Mouse (Mus musculus) kidney, embryonic 14.5 days (tissue): Measurements from ENCODE around the gene Usp15. TPM values are rescaled to one million over a fixed set of nuclear protein-coding genes. Genes with fewer than 3 reads are reported as not detected.
"Not testable (repeated sequence)": the region's sequence is repeated elsewhere in the genome, so short reads cannot be mapped to it uniquely, and the experiment has no call there.

Experiments used
- ATAC-seq: fragments of 200-750 bp; cut with Nextera tagmentation; 2 replicates; pipeline ENCODE4 v1.8.0; 2017; ENCODE audit warnings: moderate number of reproducible peaks, mild to moderate bottlenecking, moderate TSS enrichment, moderate library complexity; ENCODE audit not compliant: low FRiP score, low TSS enrichment
- H3K27ac ChIP-seq: fragments of 300-500 bp; sonication (generic); 2 replicates; pipeline ENCODE4 v1.5.1; 2014; ENCODE audit warnings: low read depth, mild to moderate bottlenecking, low read length, moderate library complexity, mixed read lengths
- H3K27me3 ChIP-seq: fragments of 300-500 bp; sonication (generic); 2 replicates; pipeline ENCODE4 v1.6.1; 2014; ENCODE audit warnings: mild to moderate bottlenecking, low read length; ENCODE audit not compliant: control insufficient read depth, insufficient read depth
- H3K36me3 ChIP-seq: fragments of 300-500 bp; sonication (generic); 2 replicates; pipeline ENCODE4 v1.6.1; 2014; ENCODE audit warnings: low read length, mixed read lengths; ENCODE audit not compliant: control insufficient read depth, insufficient read depth
- H3K4me1 ChIP-seq: fragments of 300-500 bp; sonication (generic); 2 replicates; pipeline ENCODE4 v1.6.1; 2014; ENCODE audit warnings: low read length, mixed read lengths; ENCODE audit not compliant: control insufficient read depth, insufficient read depth
- H3K4me2 ChIP-seq: fragments of 300-500 bp; sonication (generic); replicated peaks from 2 replicates; pipeline ENCODE4 v1.6.1; 2014; ENCODE audit warnings: low read depth, mild to moderate bottlenecking, low read length
- H3K4me3 ChIP-seq: fragments of 300-500 bp; sonication (generic); 2 replicates; pipeline ENCODE4 v1.5.1; 2014; ENCODE audit warnings: mild to moderate bottlenecking, low read length
- H3K9ac ChIP-seq: fragments of 300-500 bp; sonication (generic); 2 replicates; pipeline ENCODE4 v1.6.1; 2014; ENCODE audit warnings: low read depth, mild to moderate bottlenecking, low read length, moderate library complexity
- H3K9me3 ChIP-seq: fragments of 300-500 bp; sonication (generic); 2 replicates; pipeline ENCODE4 v1.6.1; 2016; ENCODE audit warnings: low read length; ENCODE audit not compliant: control insufficient read depth
- WGBS: fragments of 180-500 bp; shearing (Covaris S2); extraction: QIAGEN DNeasy Blood & Tissue Kit; methylation state at CpG from one replicate; pipeline ENCODE4 v1.1.7; 2014; 5-methylcytosine and 5-hydroxymethylcytosine counted together
- polyA plus RNA-seq: library from polyadenylated mRNA; unstranded; fragments of >200 nt; fragmentation: Nextera tagmentation; extraction: Ambion mirVana; gene quantifications from 2 replicates; pipeline ENCODE4 v1.2.1, GENCODE M21; 2014

Usp15 gene
- polyA plus RNA-seq = 73.9 and 84.1 TPM in 2 replicates

DNA sequence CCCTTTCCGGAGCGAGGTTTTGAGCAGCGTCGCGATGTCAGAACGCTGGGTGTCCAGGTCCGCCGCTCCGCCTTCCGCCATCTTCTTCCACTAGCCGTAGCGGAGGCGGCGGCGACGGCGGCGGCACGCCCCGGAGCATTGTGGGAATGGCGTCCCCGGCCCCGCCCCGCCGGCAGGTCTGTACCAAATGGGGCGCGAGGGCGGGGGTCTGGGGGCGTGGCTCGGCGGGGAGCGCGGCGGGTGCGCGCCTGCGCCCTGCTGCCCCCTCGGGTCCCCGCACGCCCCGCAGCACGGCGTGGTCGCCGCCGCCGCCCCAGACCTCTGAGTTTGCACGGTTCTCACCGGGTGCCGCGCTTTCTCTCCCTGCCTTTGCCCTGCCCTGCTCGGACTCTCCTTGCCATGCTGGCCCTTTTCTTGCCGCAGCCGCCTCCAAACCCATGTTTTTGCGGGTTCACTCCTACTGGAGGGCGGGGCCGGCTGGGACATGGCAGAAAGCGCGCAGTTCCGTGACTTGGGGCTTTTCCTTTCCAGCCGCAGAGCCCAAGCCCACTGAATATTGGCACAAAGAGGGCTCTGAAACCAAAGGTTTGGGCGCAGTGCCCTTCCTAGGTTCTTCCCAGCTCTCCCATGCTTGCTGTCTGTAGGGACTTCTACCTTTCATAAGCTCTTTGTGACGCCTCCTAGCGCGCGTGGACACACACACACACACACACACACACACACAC lies at the start of gene Usp15:
Usp15 (minus strand) TSS at position 161 of the 725 bp plus-strand sequence.
- no peaks in the 10 kb centered on the region for H3K9me3 ChIP-seq
- H3K4me3 ChIP-seq = peak within 1 kb of the TSS; percentile 96
- H3K4me1 ChIP-seq = 0 out of 2 replicates have a peak, but pooled peaks cover 6% of the 10 kb centered on the region
- H3K36me3 ChIP-seq = no peaks in the 10 kb centered on the region
- H3K27ac ChIP-seq = peak within 1 kb of the TSS; percentile 92
- WGBS = under 1% methylated on average over 41 of the region's 66 CpGs
- ATAC-seq = peak; percentile 94
- H3K27me3 ChIP-seq = no peaks in the 10 kb centered on the region
- peak within 1 kb of the TSS; percentile 57 for H3K4me2 ChIP-seq
- peak within 1 kb of the TSS; percentile 86 for H3K9ac ChIP-seq

DNA sequence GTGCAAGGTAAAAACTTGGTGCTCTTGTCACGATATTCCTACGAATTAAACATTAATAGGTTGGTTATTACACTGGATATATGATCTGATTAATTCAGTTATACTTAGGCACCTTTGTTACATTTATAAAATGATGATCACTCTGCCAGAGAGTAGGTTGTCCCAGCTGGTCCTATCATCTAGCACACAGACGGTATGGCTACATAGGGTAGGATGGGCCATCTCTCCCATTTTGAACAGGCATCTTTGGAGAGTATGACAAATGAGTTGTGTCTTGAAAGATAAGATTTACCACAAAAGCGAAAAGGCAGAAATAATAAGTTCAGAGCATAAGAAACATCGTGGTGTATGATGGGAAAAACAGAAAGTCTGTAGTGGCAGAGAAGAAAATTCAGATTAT lies 32.6 kb upstream of the Usp15 start:
- WGBS = 90% methylated on average over 5 of the region's 5 CpGs
- ATAC-seq = no peak

DNA sequence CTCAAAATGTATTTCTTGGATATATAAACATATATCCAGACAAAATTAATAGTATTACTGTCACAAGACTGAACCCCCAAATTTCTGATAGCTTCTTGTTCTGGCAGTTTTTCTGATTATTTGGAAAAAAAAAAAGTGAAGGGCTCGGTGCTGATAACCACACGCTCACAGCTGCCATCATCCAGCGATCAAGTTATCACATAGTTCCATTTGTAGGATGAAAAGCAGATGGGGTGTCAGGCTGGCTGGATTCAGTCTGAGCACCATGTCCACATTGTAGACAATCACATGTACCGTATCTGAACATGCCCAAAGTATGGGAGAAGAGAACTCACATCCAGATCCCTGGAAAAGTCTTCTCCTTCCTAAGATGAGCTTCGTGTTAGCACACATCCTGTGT lies 26.0 kb upstream of the Usp15 start:
- WGBS = 91% methylated on average over 5 of the region's 5 CpGs
- ATAC-seq = no peak
- Histone ChIP-seq H3K36me3 (no peaks in the 10 kb centered on the region), H3K27me3 (no peaks in the 10 kb centered on the region), H3K4me3 (no peak overlapping the region), H3K4me2 (no peak overlapping the region), H3K9me3 (no peaks in the 10 kb centered on the region), H3K4me1 (no peaks in the 10 kb centered on the region), H3K9ac (no peak overlapping the region), H3K27ac (no peak overlapping the region)

More for the DNA sequence above, 32.6 kb upstream of the Usp15 start:
- Histone ChIP-seq H3K9me3 (no peaks in the 10 kb centered on the region), H3K4me1 (no peaks in the 10 kb centered on the region), H3K4me2 (no peak overlapping the region), H3K27me3 (no peaks in the 10 kb centered on the region), H3K27ac (no peak overlapping the region), H3K4me3 (no peak overlapping the region), H3K36me3 (no peaks in the 10 kb centered on the region), H3K9ac (no peak overlapping the region)

DNA sequence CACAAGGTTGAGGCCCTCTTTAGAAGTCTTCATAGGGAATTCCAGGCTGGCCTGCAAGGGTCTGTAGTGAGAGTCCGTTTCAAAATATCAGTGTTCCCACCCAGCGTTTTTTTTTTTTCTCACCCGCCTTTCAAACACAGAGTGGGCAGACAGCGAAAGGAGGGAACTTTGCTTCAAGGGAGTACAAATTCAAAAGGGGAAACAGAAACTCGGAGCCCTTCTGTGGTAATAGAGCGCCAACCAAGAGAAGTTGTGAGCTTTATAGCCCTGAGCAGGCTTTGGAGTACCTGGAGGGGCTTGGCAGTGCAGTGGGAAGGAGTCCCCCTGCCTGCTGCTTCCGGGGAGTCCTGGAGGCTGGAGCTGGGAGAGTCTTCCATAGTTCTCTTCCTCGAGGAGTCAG lies 12.7 kb upstream of the Usp15 start:
- Histone ChIP-seq H3K9me3 (no peaks in the 10 kb centered on the region), H3K9ac (no peak overlapping the region), H3K4me2 (no peak overlapping the region), H3K4me1 (no peaks in the 10 kb centered on the region), H3K27ac (no peak overlapping the region), H3K4me3 (no peak overlapping the region), H3K27me3 (no peaks in the 10 kb centered on the region), H3K36me3 (no peaks in the 10 kb centered on the region)
- WGBS = 65% methylated on average over 8 of the region's 8 CpGs
- no peak for ATAC-seq

DNA sequence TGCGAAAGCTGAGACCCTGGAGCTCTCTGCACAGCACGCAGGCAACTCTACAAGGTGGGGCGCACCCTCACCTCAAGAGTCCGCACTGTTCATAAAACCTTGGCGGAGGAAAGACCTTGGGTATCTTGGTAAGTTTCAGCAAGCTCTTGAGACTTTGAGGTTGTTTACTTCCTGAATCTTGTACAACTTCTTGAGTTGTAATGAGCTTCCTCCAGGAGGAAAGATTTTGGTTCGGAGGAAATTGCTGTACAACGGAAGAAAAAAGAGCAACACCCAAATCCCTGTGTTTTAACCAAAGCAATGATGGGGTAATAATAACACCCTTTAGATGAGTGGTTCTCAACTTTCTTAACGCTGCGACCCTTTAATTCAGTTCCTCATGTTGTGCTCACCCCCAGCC lies 11.5 kb upstream of the Usp15 start:
- ATAC-seq = no peak
- WGBS = 92% methylated on average over 9 of the region's 9 CpGs
- Histone ChIP-seq H3K4me3 (no peak overlapping the region), H3K36me3 (no peaks in the 10 kb centered on the region), H3K27me3 (no peaks in the 10 kb centered on the region), H3K4me2 (no peak overlapping the region), H3K27ac (no peak overlapping the region), H3K9me3 (no peaks in the 10 kb centered on the region), H3K9ac (no peak overlapping the region), H3K4me1 (no peaks in the 10 kb centered on the region)

DNA sequence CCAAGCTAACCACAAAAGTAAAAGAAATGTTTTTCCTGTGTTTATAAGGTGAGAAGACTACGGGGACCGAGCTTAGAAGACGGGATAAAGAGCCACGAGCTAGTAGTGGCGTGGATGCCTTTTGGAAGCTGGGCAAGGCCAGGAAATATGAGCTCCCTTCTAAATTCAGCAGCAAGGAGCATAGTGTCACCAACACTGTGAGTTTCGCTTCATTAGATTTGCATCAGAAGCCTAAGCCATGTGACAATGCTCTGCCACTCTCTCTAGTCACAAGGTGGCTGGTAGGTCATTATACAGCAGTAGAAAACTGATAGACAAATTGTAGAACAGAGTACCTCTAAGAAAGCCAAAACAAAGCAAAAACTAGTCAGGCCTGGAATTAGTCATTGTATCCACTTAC lies 9.3 kb upstream of the Usp15 start:
- Histone ChIP-seq H3K9me3 (no peaks in the 10 kb centered on the region), H3K9ac (no peak overlapping the region), H3K27ac (no peak overlapping the region), H3K36me3 (no peaks in the 10 kb centered on the region), H3K4me1 (no peaks in the 10 kb centered on the region), H3K27me3 (no peaks in the 10 kb centered on the region), H3K4me3 (no peak overlapping the region), H3K4me2 (no peak overlapping the region)
- 86% methylated on average over 6 of the region's 6 CpGs for WGBS
- no peak for ATAC-seq

DNA sequence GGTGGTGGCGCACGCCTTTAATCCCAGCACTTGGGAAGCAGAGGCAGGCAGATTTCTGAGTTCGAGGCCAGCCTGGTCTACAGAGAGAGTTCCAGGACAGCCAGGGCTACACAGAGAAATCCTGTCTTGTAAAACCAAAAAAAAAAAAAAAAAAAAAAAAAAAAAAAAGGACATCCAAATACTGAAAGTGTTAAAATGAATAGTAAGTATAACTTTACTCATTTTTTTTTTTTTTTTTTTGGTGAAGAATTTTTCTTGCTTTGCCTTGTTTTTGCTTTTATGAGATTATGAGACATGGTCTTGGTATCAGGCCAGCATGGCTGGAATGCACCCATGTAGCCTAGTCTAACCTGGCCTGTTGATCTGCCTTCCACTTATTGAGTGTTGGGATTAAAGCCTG lies 8.6 kb upstream of the Usp15 start:
- H3K9ac ChIP-seq, H3K27ac ChIP-seq, H3K36me3 ChIP-seq, H3K27me3 ChIP-seq, H3K4me1 ChIP-seq, H3K4me3 ChIP-seq, H3K9me3 ChIP-seq, H3K4me2 ChIP-seq, ATAC-seq: not testable (repeated sequence)
- WGBS = 98% methylated on average over 3 of the region's 3 CpGs

DNA sequence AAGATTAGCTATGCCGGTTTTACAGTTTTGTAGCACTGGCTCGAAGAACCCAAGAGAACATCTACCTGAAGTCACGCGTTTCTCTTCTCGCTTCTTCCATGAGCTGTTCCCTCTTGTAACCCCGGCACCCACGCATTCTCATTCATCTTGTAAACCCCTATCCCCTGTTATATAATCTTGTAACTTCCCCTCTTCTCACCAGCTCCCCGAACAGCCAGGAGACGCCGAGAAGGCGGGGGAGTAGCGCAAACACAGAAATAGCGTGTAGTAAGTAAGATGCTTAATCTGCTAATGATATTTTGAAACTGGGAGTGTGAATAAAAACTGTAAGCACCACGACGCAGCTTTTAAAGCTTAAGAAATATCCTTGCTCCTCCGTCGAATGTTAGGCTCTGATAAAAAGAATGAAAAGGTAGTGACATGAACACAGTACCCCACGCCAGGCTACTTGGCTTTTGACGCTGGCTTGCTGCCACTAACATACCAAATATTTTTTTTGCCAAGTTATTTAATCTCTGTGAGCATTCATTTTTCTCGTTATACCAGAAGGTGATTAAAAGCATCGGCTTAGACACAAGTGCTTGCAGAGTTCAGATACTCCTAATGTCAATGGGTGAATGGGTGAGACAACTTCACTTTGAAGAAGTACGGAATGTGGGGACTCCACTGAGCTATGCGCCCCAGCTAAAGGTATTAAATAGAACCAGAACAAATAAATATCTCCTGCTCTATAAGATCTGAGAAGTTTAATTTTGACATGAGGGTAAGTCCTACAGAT lies 5.4 kb upstream of the Usp15 start:
- no peaks in the 10 kb centered on the region for H3K4me1 ChIP-seq
- H3K4me3 ChIP-seq = no peak overlapping the region
- H3K9ac ChIP-seq = no peak overlapping the region
- H3K27ac ChIP-seq = no peak overlapping the region
- no peaks in the 10 kb centered on the region for H3K36me3 ChIP-seq
- ATAC-seq = no peak
- no peak overlapping the region for H3K4me2 ChIP-seq
- H3K27me3 ChIP-seq = no peaks in the 10 kb centered on the region
- WGBS = 73% methylated on average over 23 of the region's 23 CpGs
- H3K9me3 ChIP-seq = no peaks in the 10 kb centered on the region

DNA sequence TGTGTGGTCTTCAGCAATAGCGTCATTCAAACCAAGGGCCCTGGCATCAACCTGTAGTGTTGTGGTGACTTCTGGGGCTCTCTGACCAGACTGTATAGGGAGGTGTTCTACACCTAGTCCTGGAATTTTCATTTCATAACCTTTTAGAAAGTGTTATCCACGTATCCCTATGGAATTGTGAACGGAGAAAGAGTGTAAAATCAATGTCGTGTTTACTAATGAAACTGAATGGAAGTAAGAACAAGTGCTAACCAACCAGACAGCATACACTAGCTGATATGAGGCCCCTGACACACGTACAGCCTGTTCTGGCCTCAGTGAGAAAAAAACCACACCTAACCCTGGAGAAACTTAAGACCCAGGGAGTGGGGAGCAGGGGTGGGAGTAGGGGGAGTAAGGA lies 4.6 kb upstream of the Usp15 start:
- Histone ChIP-seq H3K36me3 (no peaks in the 10 kb centered on the region), H3K4me1 (no peaks in the 10 kb centered on the region), H3K27me3 (no peaks in the 10 kb centered on the region), H3K4me3 (no peak overlapping the region), H3K27ac (no peak overlapping the region), H3K9ac (no peak overlapping the region), H3K9me3 (no peaks in the 10 kb centered on the region), H3K4me2 (no peak overlapping the region)
- 82% methylated on average over 5 of the region's 5 CpGs for WGBS
- no peak for ATAC-seq
